Comparison of ENCODE assay signal across 30 mouse cellular contexts in genomic region chr15:100651610-100652009, GRCm38 (mm10). TPM values are rescaled to one million over a fixed set of nuclear protein-coding genes. Genes with fewer than 3 reads are reported as not detected.
DNase-seq lines count a peak whose midpoint lies in the region; ATAC-seq lines count a peak whose summit lies in the region.
"Had no signal": no experiment of that assay in that cellular context is flagged by ENCODE, and none has a peak within 500 bp of the region (broad histone marks: within the 10 kb centered on the region; RNA-seq: fewer than 3 reads in every experiment).

No protein-coding gene starts in this region.

- no peaks in the 10 kb centered on the region for H3K9me3 ChIP-seq in liver, embryonic 12.5 days (replicated peaks)
- no peaks in the 10 kb centered on the region for H3K9me3 ChIP-seq in liver, embryonic 11.5 days (ENCODE audit: control insufficient read depth, low read length)
- no peaks in the 10 kb centered on the region for H3K9me3 ChIP-seq in intestine, embryonic 16.5 days (ENCODE audit: control insufficient read depth, low read length)
- H3K9me3 ChIP-seq: heart, embryonic 13.5 days; hindbrain, embryonic 15.5 days; kidney, embryonic 15.5 days; limb, embryonic 13.5 days; megakaryocyte, embryonic 14.5 days; midbrain, embryonic 13.5 days; neural tube, embryonic 13.5 days had no signal

- peaks cover 14% of the 10 kb centered on the region for H3K4me1 ChIP-seq in liver, embryonic 12.5 days
- no peaks in the 10 kb centered on the region for H3K4me1 ChIP-seq in liver, embryonic 11.5 days (replicated peaks; ENCODE audit: control insufficient read depth, insufficient read depth, low read length)
- H3K4me1 ChIP-seq in intestine, embryonic 16.5 days (ENCODE audit: control insufficient read depth, insufficient read depth, low read length) = 0 out of 2 replicates have a peak, but pooled peaks cover 4% of the 10 kb centered on the region
- H3K4me1 ChIP-seq: hindbrain, embryonic 15.5 days; limb, embryonic 13.5 days; midbrain, embryonic 13.5 days; neural tube, embryonic 13.5 days had no signal

- WGBS in liver, embryonic 12.5 days (ENCODE audit: insufficient replicate concordance) = 51% methylated on average over 9 of the region's 9 CpGs
- 61% methylated on average over 9 of the region's 9 CpGs for WGBS in liver, embryonic 11.5 days
- WGBS in intestine, embryonic 16.5 days = 62% methylated on average over 9 of the region's 9 CpGs

- no peak overlapping the region for H3K4me3 ChIP-seq in liver, embryonic 12.5 days
- no peak overlapping the region for H3K4me3 ChIP-seq in liver, embryonic 11.5 days (ENCODE audit: low read depth, low read length)
- no peak overlapping the region for H3K4me3 ChIP-seq in intestine, embryonic 16.5 days (ENCODE audit: low read length)
- H3K4me3 ChIP-seq: heart, embryonic 13.5 days; hindbrain, embryonic 15.5 days; kidney, embryonic 15.5 days; limb, embryonic 13.5 days; midbrain, embryonic 13.5 days; neural tube, embryonic 13.5 days had no signal

- H3K27me3 ChIP-seq in liver, embryonic 12.5 days (replicated peaks) = no peaks in the 10 kb centered on the region
- no peaks in the 10 kb centered on the region for H3K27me3 ChIP-seq in liver, embryonic 11.5 days (replicated peaks; ENCODE audit: control insufficient read depth, insufficient read depth, low read length)
- H3K27me3 ChIP-seq in intestine, embryonic 16.5 days (replicated peaks; ENCODE audit: control insufficient read depth, insufficient read depth, low read length) = no peaks in the 10 kb centered on the region
- H3K27me3 ChIP-seq: heart, embryonic 13.5 days; hindbrain, embryonic 15.5 days; kidney, embryonic 15.5 days; limb, embryonic 13.5 days; megakaryocyte, embryonic 14.5 days; midbrain, embryonic 13.5 days; neural tube, embryonic 13.5 days had no signal

- DNase-seq in liver, embryonic 11.5 days (ENCODE audit: low spot score) = no peak
- peak; percentile 67 for DNase-seq in urinary bladder, postnatal 25 days (ENCODE audit: low spot score)
- no peak for DNase-seq in cerebellum, adult 8-10 months
- no peak for DNase-seq in heart, adult 9 months (ENCODE audit: low spot score in 2 of 2)
- DNase-seq in heart, adult 8-10 months (ENCODE audit: low spot score) = no peak
- DNase-seq: adrenal gland, postnatal 36 days; cerebellum, adult 18-20 months; cerebellum, postnatal 25 days; gastrocnemius, postnatal 25 days; heart, adult 18-20 months; heart, postnatal 10 days; kidney, adult 11 months; kidney, postnatal 25 days; lung, adult 18-20 months; lung, postnatal 4 days; thymus, adult 18-20 months; thymus, postnatal 36 days had no signal

- no peak overlapping the region for H3K4me2 ChIP-seq in liver, embryonic 12.5 days
- no peak overlapping the region for H3K4me2 ChIP-seq in liver, embryonic 11.5 days
- no peak overlapping the region for H3K4me2 ChIP-seq in intestine, embryonic 16.5 days (ENCODE audit: low read depth, low read length)
- H3K4me2 ChIP-seq: heart, embryonic 13.5 days; hindbrain, embryonic 15.5 days; kidney, embryonic 15.5 days; limb, embryonic 13.5 days; midbrain, embryonic 13.5 days; neural tube, embryonic 13.5 days had no signal

- H3K9ac ChIP-seq in liver, embryonic 12.5 days = no peak overlapping the region
- no peak overlapping the region for H3K9ac ChIP-seq in liver, embryonic 11.5 days (ENCODE audit: low read depth, low read length)
- H3K9ac ChIP-seq in intestine, embryonic 16.5 days (ENCODE audit: low read depth, low read length) = no peak overlapping the region
- H3K9ac ChIP-seq: heart, embryonic 13.5 days; hindbrain, embryonic 15.5 days; kidney, embryonic 15.5 days; limb, embryonic 13.5 days; midbrain, embryonic 13.5 days; neural tube, embryonic 13.5 days had no signal

- ATAC-seq in liver, embryonic 12.5 days = peak; percentile 57; the same call in 1 of the 2 replicates
- no peak for ATAC-seq in liver, embryonic 11.5 days (replicated peaks; ENCODE audit: low FRiP score)
- peak; percentile 96 for ATAC-seq in intestine, embryonic 16.5 days
- peak; percentile 53 for ATAC-seq in megakaryocyte-erythroid progenitor cell, adult 5-6 weeks (replicated peaks; ENCODE audit: low FRiP score, low TSS enrichment, poor library complexity, severe bottlenecking)
- ATAC-seq: CD4-positive, CD25-positive, alpha-beta regulatory T cell, adult 4 months; forebrain, embryonic 14.5 days; lung, postnatal 0 days; midbrain, embryonic 13.5 days had no signal

- H3K36me3 ChIP-seq in liver, embryonic 12.5 days = peaks cover 23% of the 10 kb centered on the region
- no peaks in the 10 kb centered on the region; the same call in 1 of the 2 replicates for H3K36me3 ChIP-seq in liver, embryonic 11.5 days (ENCODE audit: control insufficient read depth, insufficient read depth, low read length)
- no peaks in the 10 kb centered on the region for H3K36me3 ChIP-seq in intestine, embryonic 16.5 days (ENCODE audit: control insufficient read depth, insufficient read depth, low read length)
- H3K36me3 ChIP-seq: heart, embryonic 13.5 days; hindbrain, embryonic 15.5 days; kidney, embryonic 15.5 days; limb, embryonic 13.5 days; midbrain, embryonic 13.5 days; neural tube, embryonic 13.5 days had no signal

- no peak overlapping the region for H3K27ac ChIP-seq in liver, embryonic 12.5 days
- H3K27ac ChIP-seq in liver, embryonic 11.5 days (ENCODE audit: low read depth, low read length) = no peak overlapping the region
- peak overlapping the region; percentile 82 for H3K27ac ChIP-seq in intestine, embryonic 16.5 days (ENCODE audit: low read length)
- H3K27ac ChIP-seq: heart, embryonic 13.5 days; hindbrain, embryonic 15.5 days; kidney, embryonic 15.5 days; limb, embryonic 13.5 days; midbrain, embryonic 13.5 days; neural tube, embryonic 13.5 days had no signal

RNA-seq across cellular contexts. Expression of gene Smagp, which starts 14.9 kb away (rescaled TPM):
- polyA plus RNA-seq in liver, embryonic 12.5 days (2016; fragmentation: Nextera tagmentation; extraction: Ambion mirVana) = 10.5 and 11.4 TPM in 2 replicates
- polyA plus RNA-seq in liver, embryonic 11.5 days (2014; fragmentation: Nextera tagmentation; extraction: Ambion mirVana) = 14.1 and 15.6 TPM in 2 replicates
- polyA plus RNA-seq in intestine, embryonic 16.5 days (2015; fragmentation: Nextera tagmentation; extraction: Ambion mirVana) = 47.9 and 51.3 TPM in 2 replicates
- total RNA-seq in megakaryocyte-erythroid progenitor cell, adult 5-6 weeks (2014; fragmentation: Nextera tagmentation) = 3.3 and 4.4 TPM in 2 replicates
- 4.8 TPM in 1 of 2 replicates, not detected in the other for total RNA-seq in megakaryocyte-erythroid progenitor cell, adult 5-6 weeks (2017)
- 10 to 100 TPM; 10.9 to 20.2 (median 11.9) TPM for total RNA-seq in heart, adult 8-10 months (2022)
- polyA plus RNA-seq: CD4-positive, CD25-positive, alpha-beta regulatory T cell, adult 4 months had no signal

RNA-seq across cellular contexts. Expression of gene Bin2, which starts 17.7 kb away (rescaled TPM):
- 40.5 and 40.6 TPM in 2 replicates for polyA plus RNA-seq in liver, embryonic 12.5 days (2016; fragmentation: Nextera tagmentation; extraction: Ambion mirVana)
- polyA plus RNA-seq in liver, embryonic 11.5 days (2014; fragmentation: Nextera tagmentation; extraction: Ambion mirVana) = 56.6 and 62.1 TPM in 2 replicates
- 8.0 and 9.2 TPM in 2 replicates for polyA plus RNA-seq in intestine, embryonic 16.5 days (2015; fragmentation: Nextera tagmentation; extraction: Ambion mirVana)
- 33.2 and 37.0 TPM in 2 replicates for total RNA-seq in megakaryocyte-erythroid progenitor cell, adult 5-6 weeks (2014; fragmentation: Nextera tagmentation)
- total RNA-seq in megakaryocyte-erythroid progenitor cell, adult 5-6 weeks (2017) = 57.3 and 57.4 TPM in 2 replicates
- 1 to 10 TPM in 2 of 4 experiments, under 1 TPM in 2; 0.84 to 2.6 (median 1.1) TPM for total RNA-seq in heart, adult 8-10 months (2022)

RNA-seq across cellular contexts. Expression of gene Cela1, which starts 36.1 kb away (rescaled TPM):
- polyA plus RNA-seq in liver, embryonic 12.5 days (2016; fragmentation: Nextera tagmentation; extraction: Ambion mirVana) = 8.7 and 11.0 TPM in 2 replicates
- polyA plus RNA-seq in liver, embryonic 11.5 days (2014; fragmentation: Nextera tagmentation; extraction: Ambion mirVana) = 10.5 and 13.7 TPM in 2 replicates
- 180 and 240 TPM in 2 replicates for polyA plus RNA-seq in intestine, embryonic 16.5 days (2015; fragmentation: Nextera tagmentation; extraction: Ambion mirVana)
- total RNA-seq in megakaryocyte-erythroid progenitor cell, adult 5-6 weeks (2014; fragmentation: Nextera tagmentation) = 124 and 168 TPM in 2 replicates
- total RNA-seq in megakaryocyte-erythroid progenitor cell, adult 5-6 weeks (2017) = 87.7 and 112 TPM in 2 replicates
- 1 to 10 TPM; 1.1 to 2.0 (median 1.5) TPM for total RNA-seq in heart, adult 8-10 months (2022)
- total RNA-seq: gastrocnemius, postnatal 25 days had no signal

RNA-seq across cellular contexts. Expression of gene Dazap2, which starts 36.5 kb away (rescaled TPM):
- 163 and 167 TPM in 2 replicates for polyA plus RNA-seq in liver, embryonic 12.5 days (2016; fragmentation: Nextera tagmentation; extraction: Ambion mirVana)
- 256 and 274 TPM in 2 replicates for polyA plus RNA-seq in liver, embryonic 11.5 days (2014; fragmentation: Nextera tagmentation; extraction: Ambion mirVana)
- polyA plus RNA-seq in intestine, embryonic 16.5 days (2015; fragmentation: Nextera tagmentation; extraction: Ambion mirVana) = 301 and 320 TPM in 2 replicates
- total RNA-seq in megakaryocyte-erythroid progenitor cell, adult 5-6 weeks (2014; fragmentation: Nextera tagmentation) = 208 and 229 TPM in 2 replicates
- 148 and 159 TPM in 2 replicates for total RNA-seq in megakaryocyte-erythroid progenitor cell, adult 5-6 weeks (2017)
- total RNA-seq in heart, adult 8-10 months (2022) = 100 to 1,000 TPM; 170 to 189 (median 183) TPM

RNA-seq across cellular contexts. Expression of gene Pou6f1, which starts 51.8 kb away (rescaled TPM):
- polyA plus RNA-seq in liver, embryonic 12.5 days (2016; fragmentation: Nextera tagmentation; extraction: Ambion mirVana) = 0.41 and 0.45 TPM in 2 replicates
- polyA plus RNA-seq in liver, embryonic 11.5 days (2014; fragmentation: Nextera tagmentation; extraction: Ambion mirVana) = 0.92 and 1.2 TPM in 2 replicates
- polyA plus RNA-seq in intestine, embryonic 16.5 days (2015; fragmentation: Nextera tagmentation; extraction: Ambion mirVana) = 3.1 and 3.2 TPM in 2 replicates
- 0.96 and 1.2 TPM in 2 replicates for total RNA-seq in megakaryocyte-erythroid progenitor cell, adult 5-6 weeks (2014; fragmentation: Nextera tagmentation)
- total RNA-seq in megakaryocyte-erythroid progenitor cell, adult 5-6 weeks (2017) = not detected in 2 replicates
- 10 to 100 TPM; 11.1 to 17.3 (median 13.8) TPM for total RNA-seq in heart, adult 8-10 months (2022)

Comparison
In these comparisons a context has a peak if more than half of its experiments do, and no peak if none do; other contexts are left out.
1. RNA of gene Cela1, which starts 36.1 kb away (polyA plus RNA-seq): 180 to 240 TPM in intestine, embryonic 16.5 days; 10.5 to 13.7 TPM in liver, embryonic 11.5 days and 8.7 to 11.0 TPM in liver, embryonic 12.5 days; every median in the first group is over 10 times any median in the second.